Mouse (Mus musculus) forebrain, postnatal 0 days (tissue): Measurements from ENCODE around the gene Gm44805. TPM values are rescaled to one million over a fixed set of nuclear protein-coding genes. Genes with fewer than 3 reads are reported as not detected.

Experiments used
- ATAC-seq: fragments of 200-750 bp; cut with Nextera tagmentation; 2 replicates; pipeline ENCODE4 v1.8.0; 2017; ENCODE audit warnings: mild to moderate bottlenecking, moderate library complexity
- DNase-seq: peaks from one replicate; pipeline ENCODE4 v3.0.0-alpha.2; 2015
- H3K27ac ChIP-seq: fragments of 300-500 bp; sonication (generic); 2 replicates; pipeline ENCODE4 v1.5.1; 2014; ENCODE audit warnings: low read depth, mild to moderate bottlenecking, antibody characterized with exemption, low read length, moderate library complexity, mixed read lengths
- H3K27me3 ChIP-seq: fragments of 300-500 bp; sonication (generic); 2 replicates; pipeline ENCODE4 v1.6.1; 2014; ENCODE audit warnings: mild to moderate bottlenecking, low read length, mixed read lengths; ENCODE audit not compliant: insufficient read depth
- H3K36me3 ChIP-seq: fragments of 300-500 bp; sonication (generic); 2 replicates; pipeline ENCODE4 v1.6.1; 2014; ENCODE audit warnings: mild to moderate bottlenecking, moderate library complexity; ENCODE audit not compliant: insufficient read depth
- H3K4me1 ChIP-seq: fragments of 300-500 bp; sonication (generic); 2 replicates; pipeline ENCODE4 v1.6.1; 2014; ENCODE audit warnings: antibody characterized with exemption; ENCODE audit not compliant: insufficient read depth
- H3K4me2 ChIP-seq: fragments of 300-500 bp; sonication (generic); 2 replicates; pipeline ENCODE4 v1.6.1; 2014; ENCODE audit warnings: low read depth, mild to moderate bottlenecking, moderate library complexity
- H3K4me3 ChIP-seq: fragments of 300-500 bp; sonication (generic); 2 replicates; pipeline ENCODE4 v1.5.1; 2014; ENCODE audit warnings: low read depth, low read length, mixed read lengths
- H3K9ac ChIP-seq: fragments of 300-500 bp; sonication (generic); 2 replicates; pipeline ENCODE4 v1.6.1; 2014; ENCODE audit warnings: mild to moderate bottlenecking
- H3K9me3 ChIP-seq: fragments of 300-500 bp; sonication (generic); 2 replicates; pipeline ENCODE4 v1.6.1; 2016; ENCODE audit warnings: low read length
- CTCF ChIP-seq: sonication (generic); IDR thresholded peaks from 2 replicates; pipeline ENCODE4 v1.5.1; 2016; ENCODE audit warnings: antibody characterized with exemption, control low read depth, low read depth
- WGBS: fragments of 180-500 bp; shearing (Covaris S2); extraction: QIAGEN DNeasy Blood & Tissue Kit; methylation state at CpG from one replicate; pipeline ENCODE4 v1.1.7; 2014; 5-methylcytosine and 5-hydroxymethylcytosine counted together
- polyA plus RNA-seq: library from polyadenylated mRNA; unstranded; fragments of >200 nt; fragmentation: Nextera tagmentation; extraction: Ambion mirVana; gene quantifications from 2 replicates; pipeline ENCODE4 v1.2.1, GENCODE M21; 2015
- total RNA-seq: library from RNA; depleted of rRNA; stranded (reverse); fragments of >200 nt; gene quantifications from 2 replicates; pipeline ENCODE4 v1.2.3, GENCODE M21; 2014

Gm44805 gene
- total and polyA plus RNA-seq, 2 experiments from 2014 or later: not detected

DNA sequence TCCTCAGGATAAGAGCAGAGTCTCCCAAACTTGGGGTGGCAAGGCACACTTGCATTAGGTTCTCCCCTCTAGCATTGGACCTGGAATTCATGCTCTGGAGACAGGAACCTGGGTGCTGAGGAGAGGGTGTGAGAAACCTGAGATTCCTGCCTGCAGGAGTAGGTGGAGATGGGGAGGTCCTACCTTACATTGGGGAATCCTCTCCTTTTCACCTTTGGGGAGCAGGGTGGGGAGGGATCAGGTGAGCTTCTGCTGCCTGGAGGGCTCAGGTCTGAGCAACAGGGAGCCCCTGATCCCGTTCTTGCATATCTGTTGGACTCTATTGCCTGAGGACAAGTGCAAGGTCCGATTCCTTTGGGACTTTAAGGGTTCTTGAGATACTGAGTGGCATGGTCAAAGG, 35.6 kb upstream of the Gm44805 start:
- ATAC-seq: no peak
- H3K27ac ChIP-seq: peak overlapping the region; percentile 83
- no peaks in the 10 kb centered on the region for H3K27me3 ChIP-seq
- 0 out of 2 replicates have a peak, but pooled peaks cover 6% of the 10 kb centered on the region for H3K4me1 ChIP-seq
- H3K36me3 ChIP-seq: peaks cover 18% of the 10 kb centered on the region
- H3K4me2 ChIP-seq: peak overlapping the region; percentile 43
- 80% methylated on average over 2 of the region's 2 CpGs for WGBS
- H3K9me3 ChIP-seq: no peaks in the 10 kb centered on the region; the same call in 1 of the 2 replicates
- no peak for DNase-seq
- TF ChIP-seq CTCF: no peak
- peak overlapping the region; percentile 31; the same call in 1 of the 2 replicates for H3K9ac ChIP-seq
- no peak overlapping the region for H3K4me3 ChIP-seq

DNA sequence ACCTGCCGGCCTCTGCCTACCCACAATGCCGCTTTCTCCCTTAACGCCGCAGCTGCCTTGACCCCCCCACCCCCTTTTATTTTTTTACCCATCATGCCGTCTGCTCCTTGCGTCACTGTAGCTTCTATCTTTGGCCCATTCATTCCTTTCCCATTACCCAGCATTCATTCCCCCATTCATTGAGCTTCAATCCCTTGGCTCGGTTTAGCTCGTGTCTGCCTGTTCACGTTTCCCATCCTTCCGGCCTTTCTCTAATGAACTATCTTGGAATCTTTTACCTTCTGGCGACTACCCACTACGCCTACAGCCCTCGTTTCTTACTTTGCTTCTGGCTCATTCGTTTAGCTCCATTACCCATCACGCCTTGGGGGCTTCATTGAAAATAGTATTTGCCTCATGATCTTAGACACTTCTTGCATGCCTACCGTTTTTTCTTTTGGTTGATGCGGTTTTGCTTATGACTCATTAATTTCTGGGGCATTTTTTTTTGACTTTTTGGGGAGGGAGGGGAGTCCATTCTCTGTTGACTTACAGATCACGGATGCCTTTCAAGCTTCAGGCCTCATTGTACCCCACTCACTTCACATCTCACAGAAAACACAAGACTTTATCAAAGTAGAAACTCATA, 34.9 kb upstream of the Gm44805 start:
- H3K4me2 ChIP-seq: peak overlapping the region; percentile 43
- ATAC-seq: no peak
- peak overlapping the region; percentile 25 for H3K4me3 ChIP-seq
- no peaks in the 10 kb centered on the region; the same call in 1 of the 2 replicates for H3K9me3 ChIP-seq
- H3K36me3 ChIP-seq: peaks cover 24% of the 10 kb centered on the region
- WGBS: 4% methylated on average over 18 of the region's 18 CpGs
- TF ChIP-seq CTCF: no peak
- H3K27me3 ChIP-seq: no peaks in the 10 kb centered on the region
- 0 out of 2 replicates have a peak, but pooled peaks cover 6% of the 10 kb centered on the region for H3K4me1 ChIP-seq
- H3K27ac ChIP-seq: peak overlapping the region; percentile 83
- DNase-seq: no peak
- H3K9ac ChIP-seq: peak overlapping the region; percentile 31

DNA sequence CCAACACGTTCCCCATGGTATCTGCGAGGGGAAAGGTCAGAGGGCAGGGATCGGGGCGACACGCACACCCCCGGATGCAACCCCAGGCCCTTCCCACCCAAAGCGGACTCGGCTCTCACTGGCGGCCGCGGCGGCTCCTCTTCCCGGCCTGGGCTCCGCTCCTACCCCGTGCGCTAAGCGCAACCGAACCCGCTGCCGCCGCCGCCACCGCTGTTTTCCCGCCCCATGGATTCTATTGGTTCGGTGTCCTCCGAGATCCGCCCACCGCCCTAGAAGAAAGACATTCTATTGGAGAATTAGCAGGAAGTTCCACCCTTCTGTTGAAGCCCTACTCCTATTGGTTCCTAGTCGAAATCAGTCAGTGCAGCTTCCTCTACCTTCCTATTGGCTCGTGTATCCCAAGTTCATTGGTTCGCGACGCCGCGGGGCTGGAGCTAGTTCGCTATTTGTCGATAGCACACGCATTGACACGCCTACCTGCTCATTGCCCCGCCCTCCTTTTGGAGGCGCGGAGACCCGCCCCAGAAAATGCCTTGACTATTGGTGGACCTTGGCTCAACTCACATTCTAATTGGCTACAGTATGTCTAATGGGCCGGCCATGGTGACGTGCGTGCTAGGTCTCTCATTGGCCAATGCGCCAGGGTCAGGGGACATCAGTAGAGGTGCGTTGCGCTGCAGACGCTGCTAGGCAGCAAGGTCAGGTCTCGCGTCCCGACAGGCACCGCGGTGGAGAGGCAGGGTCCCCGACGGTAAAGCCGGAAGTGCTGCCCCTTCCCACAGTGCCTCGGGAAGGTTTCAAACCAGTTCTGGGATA, 34.2 kb upstream of the Gm44805 start, which contains the start of gene Tomm40:
Tomm40 (minus strand) TSS at position 200 of the 816 bp plus-strand sequence.
- H3K9me3 ChIP-seq: no peaks in the 10 kb centered on the region
- peak within 1 kb of the TSS; percentile 85 for H3K27ac ChIP-seq
- ATAC-seq (peak; percentile 95), DNase-seq (peak; percentile 100)
- peak within 1 kb of the TSS; percentile 94 for H3K4me3 ChIP-seq
- no peak for TF ChIP-seq CTCF
- peaks cover 26% of the 10 kb centered on the region for H3K36me3 ChIP-seq
- H3K27me3 ChIP-seq: no peaks in the 10 kb centered on the region
- peak within 1 kb of the TSS; percentile 97 for H3K4me2 ChIP-seq
- H3K9ac ChIP-seq: peak within 1 kb of the TSS; percentile 94
- WGBS: under 1% methylated on average over 57 of the region's 59 CpGs
- 0 out of 2 replicates have a peak, but pooled peaks cover 6% of the 10 kb centered on the region for H3K4me1 ChIP-seq

DNA sequence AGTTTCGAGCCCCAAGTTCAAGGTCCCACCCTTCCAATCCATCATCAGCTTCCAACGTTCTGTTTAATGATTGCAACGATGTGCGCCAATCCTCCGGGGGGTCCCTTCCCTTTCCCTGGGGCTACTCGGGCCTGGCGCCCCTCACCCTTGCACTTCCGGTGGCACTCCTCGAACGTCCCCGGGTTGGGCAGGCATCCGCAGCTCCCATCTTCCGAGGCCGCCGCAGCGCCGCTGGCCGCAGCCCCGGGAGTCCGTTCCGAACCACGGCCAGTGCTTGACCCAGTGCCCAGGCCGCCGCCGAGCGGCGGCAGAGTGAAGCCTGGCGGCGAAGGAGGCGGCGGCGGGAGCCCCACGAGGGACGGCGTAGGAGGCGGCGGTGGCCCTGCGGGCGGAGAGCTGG, 33.6 kb upstream of the Gm44805 start:
- Histone ChIP-seq H3K4me1 (0 out of 2 replicates have a peak, but pooled peaks cover 6% of the 10 kb centered on the region), H3K4me3 (peak overlapping the region; percentile 94), H3K27ac (peak overlapping the region; percentile 85), H3K27me3 (no peaks in the 10 kb centered on the region), H3K4me2 (peak overlapping the region; percentile 97), H3K36me3 (peaks cover 29% of the 10 kb centered on the region), H3K9me3 (no peaks in the 10 kb centered on the region), H3K9ac (peak overlapping the region; percentile 94)
- ATAC-seq (no peak), DNase-seq (no peak)
- no peak; the same call in 1 of the 2 replicates for TF ChIP-seq CTCF
- under 1% methylated on average over 35 of the region's 39 CpGs for WGBS

DNA sequence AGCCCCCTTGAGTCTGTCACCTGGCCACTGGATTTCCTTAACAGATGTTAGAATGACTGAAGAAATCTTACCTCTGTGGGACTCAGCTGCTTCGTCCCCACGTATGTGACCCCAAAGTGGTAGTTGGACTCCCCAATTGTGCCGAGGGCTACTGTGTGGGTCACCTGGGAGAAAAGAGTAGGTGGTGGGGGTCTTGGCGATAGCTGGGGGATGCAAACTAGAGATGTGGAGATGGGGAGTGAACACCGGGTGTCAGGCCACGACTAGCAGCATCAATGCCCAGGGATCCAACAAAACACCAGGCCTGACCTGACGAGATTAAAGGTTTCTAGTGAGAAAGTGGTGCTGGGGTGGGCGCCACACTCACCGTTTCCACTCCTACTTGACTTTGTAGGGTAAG, 32.4 kb upstream of the Gm44805 start:
- Histone ChIP-seq H3K27me3 (no peaks in the 10 kb centered on the region), H3K9ac (no peak overlapping the region), H3K27ac (no peak overlapping the region), H3K4me3 (no peak overlapping the region), H3K4me2 (no peak overlapping the region), H3K9me3 (no peaks in the 10 kb centered on the region), H3K36me3 (peaks cover 40% of the 10 kb centered on the region), H3K4me1 (0 out of 2 replicates have a peak, but pooled peaks cover 6% of the 10 kb centered on the region)
- no peak for TF ChIP-seq CTCF
- 92% methylated on average over 9 of the region's 9 CpGs for WGBS
- no peak for DNase-seq
- ATAC-seq: no peak

DNA sequence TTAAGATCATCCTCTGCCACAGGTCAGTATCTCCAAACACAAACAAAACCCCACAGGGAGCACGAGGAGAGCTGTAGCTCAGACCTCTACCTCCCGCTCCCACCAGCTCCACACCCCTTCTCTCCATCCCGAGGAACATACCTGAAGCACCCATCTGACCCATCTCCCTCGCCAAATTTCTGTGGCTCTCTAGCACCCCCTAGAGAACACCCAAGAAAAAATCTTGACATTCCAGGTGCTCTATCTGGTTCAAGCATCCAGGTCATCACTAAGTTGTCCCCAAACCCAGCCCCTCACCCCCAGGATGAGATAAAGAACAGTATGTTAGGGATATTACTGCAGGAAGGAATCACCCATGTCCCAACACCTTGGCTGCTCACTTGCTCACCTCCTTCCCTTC, 32.0 kb upstream of the Gm44805 start:
- H3K4me3 ChIP-seq: no peak overlapping the region
- DNase-seq (no peak), ATAC-seq (no peak)
- no peak overlapping the region for H3K9ac ChIP-seq
- H3K4me1 ChIP-seq: 0 out of 2 replicates have a peak, but pooled peaks cover 6% of the 10 kb centered on the region
- no peaks in the 10 kb centered on the region for H3K9me3 ChIP-seq
- no peaks in the 10 kb centered on the region for H3K27me3 ChIP-seq
- no peak overlapping the region for H3K4me2 ChIP-seq
- H3K27ac ChIP-seq: no peak overlapping the region
- 50% methylated on average over 4 of the region's 4 CpGs for WGBS
- peak; percentile 52 for TF ChIP-seq CTCF
- peaks cover 41% of the 10 kb centered on the region for H3K36me3 ChIP-seq
